Mouse (Mus musculus): ENCODE measurements around the gene Gm39653. TPM values are rescaled to one million over a fixed set of nuclear protein-coding genes. Genes with fewer than 3 reads are reported as not detected.
"Not testable (repeated sequence)": the region's sequence is repeated elsewhere in the genome, so short reads cannot be mapped to it uniquely, and the experiment has no call there.

Gm39653 gene
- polyA plus RNA-seq, 1 experiment from 2014 or later = not detected

DNA sequence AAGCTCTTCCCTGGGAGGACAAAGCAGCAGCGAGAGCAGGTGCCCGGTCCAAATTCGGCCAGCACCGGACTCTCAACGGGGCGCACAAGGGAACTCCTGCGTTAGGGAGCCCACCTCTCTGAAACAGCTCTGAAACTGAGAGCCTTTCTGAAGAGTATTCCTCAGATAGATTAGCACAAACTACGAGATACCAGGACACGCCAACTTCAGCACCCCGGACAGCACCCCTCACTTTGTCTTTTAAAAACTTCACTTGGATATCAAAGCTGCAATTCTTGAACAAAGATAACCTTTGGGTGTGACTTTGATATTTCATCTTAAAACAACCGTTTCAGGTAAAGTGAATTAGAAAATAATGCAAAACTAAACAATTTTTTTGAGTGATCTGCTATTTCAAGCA, 1.2 kb upstream of the Gm39653 start:
- in situ Hi-C loops (cut with MboI; ENCODE audit: low pct_unique_long_range_greater_than_20kb) = no loop called here
- ChIA-PET POLR2A (no interaction called here), CTCF (no interaction called here)
- ATAC-seq (no peak), DNase-seq (ENCODE audit: low read depth, low spot score) (no peak)
- H3K27me3 ChIP-seq = peaks cover 13% of the 10 kb centered on the region
- TF ChIP-seq CTCF (IDR thresholded peaks at IDR 0.05) = no peak

DNA sequence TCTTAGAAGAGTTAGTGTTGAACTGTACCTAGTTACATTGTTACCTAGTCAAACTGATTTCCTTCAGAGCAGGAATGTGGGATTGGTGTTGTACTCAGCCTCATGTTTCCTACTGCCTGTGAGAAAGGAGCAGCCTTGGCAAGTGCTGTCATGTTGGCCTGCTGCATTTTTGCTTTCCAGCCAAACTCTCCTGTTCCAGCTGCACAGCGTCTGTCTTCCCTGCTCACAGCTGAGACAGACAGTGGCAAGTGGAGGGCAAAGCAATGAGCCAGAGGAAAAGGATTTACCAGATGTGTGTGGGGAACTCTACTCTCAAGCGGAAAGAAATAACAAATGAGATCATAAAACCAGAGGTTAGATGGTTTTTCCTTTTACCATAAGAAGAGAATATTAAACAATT, 12.4 kb downstream of the Gm39653 start:
- POLR2A ChIA-PET = interaction anchor here (0.6 kb wide), 1 partner anchor 977 kb away, joined by 3 read pairs; no protein-coding TSS in a partner anchor
- peaks cover 17% of the 10 kb centered on the region for H3K27me3 ChIP-seq
- TF ChIP-seq CTCF (IDR thresholded peaks at IDR 0.05) = no peak
- CTCF ChIA-PET = no interaction called here
- no peak for DNase-seq (ENCODE audit: low read depth, low spot score)
- in situ Hi-C loops (cut with MboI; ENCODE audit: low pct_unique_long_range_greater_than_20kb) = no loop called here
- no peak for ATAC-seq

DNA sequence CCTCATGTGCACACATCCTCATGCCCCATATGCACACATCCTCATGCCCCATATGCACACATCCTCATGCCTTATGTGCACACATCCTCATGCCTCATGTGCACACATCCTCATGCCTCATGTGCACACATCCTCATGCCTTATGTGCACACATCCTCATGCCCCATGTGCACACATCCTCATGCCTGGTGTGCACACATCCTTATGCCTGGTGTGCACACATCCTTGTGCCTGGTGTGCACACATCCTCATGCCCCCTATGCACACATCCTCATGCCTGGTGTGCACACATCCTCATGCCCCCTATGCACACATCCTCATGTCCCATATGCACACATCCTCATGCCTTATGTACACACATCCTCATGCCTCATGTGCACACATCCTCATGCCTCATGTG, 14.6 kb downstream of the Gm39653 start:
- in situ Hi-C loops (cut with MboI; ENCODE audit: low pct_unique_long_range_greater_than_20kb); ATAC-seq; CTCF ChIA-PET; POLR2A ChIA-PET; DNase-seq (ENCODE audit: low read depth, low spot score): not testable (repeated sequence)
- peaks cover 20% of the 10 kb centered on the region for H3K27me3 ChIP-seq

DNA sequence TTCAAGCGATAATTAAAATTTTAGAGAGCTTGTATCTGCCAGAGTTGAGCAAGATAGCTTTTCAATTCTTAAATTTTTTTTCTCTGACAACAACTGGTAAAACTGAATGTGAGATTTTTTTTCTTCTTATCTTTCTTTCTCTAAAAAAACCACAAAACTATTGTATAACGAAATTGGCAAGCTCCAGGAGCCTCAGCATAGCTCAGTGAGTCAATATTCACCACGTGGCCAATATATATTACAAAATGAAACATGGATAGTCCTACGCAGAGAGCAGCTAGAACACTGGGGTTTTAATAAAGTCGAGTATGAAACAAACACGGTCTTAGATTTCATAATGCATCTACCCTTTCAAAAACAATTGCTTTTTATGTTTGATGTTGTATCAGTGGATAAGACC, 24.2 kb downstream of the Gm39653 start:
- no peak for TF ChIP-seq CTCF (IDR thresholded peaks at IDR 0.05)
- in situ Hi-C loops (cut with MboI; ENCODE audit: low pct_unique_long_range_greater_than_20kb) = no loop called here
- DNase-seq (ENCODE audit: low read depth, low spot score) (no peak), ATAC-seq (no peak)
- H3K27me3 ChIP-seq = peaks cover 36% of the 10 kb centered on the region
- ChIA-PET CTCF (interaction anchor here (1.1 to 1.5 kb wide), 2 partner anchors 16 to 17 kb away, joined by 5 read pairs; no protein-coding TSS in a partner anchor), POLR2A (no interaction called here)

DNA sequence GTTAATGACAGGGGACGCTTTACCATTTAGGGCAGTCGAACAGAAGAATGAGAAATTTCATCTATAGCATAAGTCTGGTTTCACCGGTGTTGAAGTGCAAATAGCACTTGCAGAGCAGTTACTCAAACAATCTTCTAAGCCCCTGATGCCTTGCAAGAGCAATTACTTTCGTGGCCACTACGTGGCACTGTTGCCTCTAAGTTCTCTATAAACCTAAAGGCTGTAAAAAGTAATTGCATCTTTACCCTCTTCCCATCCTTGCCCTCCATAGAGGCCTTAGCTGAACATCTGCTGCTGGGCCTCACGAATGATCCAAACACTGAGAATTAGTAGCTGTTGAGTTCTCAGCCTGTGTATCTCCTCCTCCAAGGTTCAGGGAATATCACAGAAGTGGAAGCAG, 42.2 kb downstream of the Gm39653 start:
- peak; percentile 81 for TF ChIP-seq CTCF (IDR thresholded peaks at IDR 0.05)
- CTCF ChIA-PET = no interaction called here
- ATAC-seq (no peak), DNase-seq (ENCODE audit: low read depth, low spot score) (peak; percentile 12)
- H3K27me3 ChIP-seq = peaks cover 28% of the 10 kb centered on the region
- in situ Hi-C loops (cut with MboI; ENCODE audit: low pct_unique_long_range_greater_than_20kb) = loop anchor here (5.0 to 25.0 kb wide), 2 partner anchors 1049 to 1354 kb away; no protein-coding TSS in a partner anchor
- POLR2A ChIA-PET = no interaction called here

DNA sequence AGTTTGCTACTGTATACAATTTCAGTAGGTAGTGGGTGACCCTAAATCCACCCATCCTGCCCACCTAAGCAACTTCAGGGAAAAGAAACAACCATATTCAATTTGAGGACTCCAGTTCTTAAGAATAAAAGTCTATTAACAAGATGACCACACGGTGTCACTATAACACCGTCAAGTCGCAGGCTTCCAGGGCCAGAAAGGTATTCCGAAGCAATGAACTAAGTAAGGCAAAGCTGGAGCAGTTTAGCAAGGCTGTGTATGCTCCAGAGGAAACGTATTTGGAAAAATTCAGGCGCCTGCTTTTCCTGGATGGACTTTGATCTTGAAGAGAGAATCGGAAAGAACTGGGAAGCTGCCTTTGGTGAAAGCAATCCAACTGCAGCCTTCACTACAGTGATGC, 43.8 kb downstream of the Gm39653 start:
- in situ Hi-C loops (cut with MboI; ENCODE audit: low pct_unique_long_range_greater_than_20kb) = loop anchor here (5.0 to 25.0 kb wide), 2 partner anchors 1048 to 1353 kb away; no protein-coding TSS in a partner anchor
- peak; percentile 57 for TF ChIP-seq CTCF (IDR thresholded peaks at IDR 0.05)
- ATAC-seq (peak; percentile 51), DNase-seq (ENCODE audit: low read depth, low spot score) (peak; percentile 7)
- POLR2A ChIA-PET = no interaction called here
- H3K27me3 ChIP-seq = peaks cover 21% of the 10 kb centered on the region
- CTCF ChIA-PET = interaction anchor here (1.6 to 2.9 kb wide), 2 partner anchors 11 to 789 kb away, joined by 4 to 12 read pairs; no protein-coding TSS in a partner anchor

DNA sequence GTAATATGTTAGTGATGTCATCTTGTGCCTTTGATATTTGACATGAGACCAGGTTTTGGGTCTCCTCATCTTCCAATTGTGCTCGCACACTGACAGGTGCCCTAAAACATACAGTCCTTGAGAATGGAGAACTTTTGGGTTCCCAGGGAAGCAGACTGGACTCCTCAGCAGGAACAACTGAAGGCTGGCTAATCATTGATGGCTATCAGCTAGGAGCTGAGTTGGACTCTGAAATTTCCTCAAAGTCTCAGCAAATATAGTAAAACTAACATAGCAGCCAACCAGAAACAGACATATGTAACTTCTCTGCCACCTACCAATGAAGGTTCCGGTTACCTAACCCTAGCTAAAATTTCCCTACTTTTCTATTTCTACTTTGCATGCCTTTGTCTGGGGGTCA, 50.3 kb downstream of the Gm39653 start:
- CTCF ChIA-PET = no interaction called here
- in situ Hi-C loops (cut with MboI; ENCODE audit: low pct_unique_long_range_greater_than_20kb) = loop anchor here (5.0 to 25.0 kb wide), 4 partner anchors 96 to 1346 kb away; no protein-coding TSS in a partner anchor
- DNase-seq (ENCODE audit: low read depth, low spot score) = no peak
- POLR2A ChIA-PET = no interaction called here
- ATAC-seq = no peak
- TF ChIP-seq CTCF (IDR thresholded peaks at IDR 0.05) = no peak
- peaks cover 15% of the 10 kb centered on the region for H3K27me3 ChIP-seq

DNA sequence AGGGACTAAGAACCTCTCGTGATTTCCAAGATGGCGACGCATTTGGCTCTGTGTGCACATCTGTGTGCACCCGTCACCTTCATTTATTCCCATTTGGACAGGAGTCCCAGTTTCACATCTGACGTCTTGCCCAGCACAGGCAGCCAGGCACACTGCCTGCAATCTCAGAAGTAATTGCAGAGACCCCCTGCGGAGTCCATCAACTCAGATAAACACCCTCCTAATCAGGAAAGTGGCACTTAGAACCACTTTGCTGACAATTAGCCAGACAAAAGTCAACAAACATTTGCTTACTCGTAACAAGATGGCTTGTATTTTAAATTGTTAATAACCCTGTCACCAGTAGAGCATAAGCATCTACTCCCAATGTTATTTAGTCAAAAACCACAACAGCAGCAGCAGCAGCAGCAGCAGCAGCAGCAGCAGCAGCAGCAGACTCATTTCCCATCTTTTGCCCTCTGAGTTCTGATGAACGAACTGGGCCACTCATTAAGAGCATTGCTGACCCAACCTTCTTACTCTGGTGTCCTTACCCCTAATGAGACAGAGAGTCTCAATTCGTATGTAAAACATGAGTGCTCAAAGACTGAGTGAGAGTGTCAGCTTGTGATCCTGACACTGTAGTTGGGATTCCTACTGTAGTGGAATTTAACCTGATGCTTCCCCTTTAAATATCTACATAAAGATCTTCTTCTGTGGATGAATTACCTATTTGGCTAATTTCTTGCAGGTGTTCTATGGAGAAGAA, 51.6 kb downstream of the Gm39653 start:
- DNase-seq (ENCODE audit: low read depth, low spot score) (no peak), ATAC-seq (no peak)
- peaks cover 17% of the 10 kb centered on the region for H3K27me3 ChIP-seq
- in situ Hi-C loops (cut with MboI; ENCODE audit: low pct_unique_long_range_greater_than_20kb) = loop anchor here (5.0 to 25.0 kb wide), 4 partner anchors 95 to 1345 kb away; no protein-coding TSS in a partner anchor
- ChIA-PET CTCF (interaction anchor here (1.0 kb wide), 1 partner anchor 779 kb away, joined by 3 read pairs; no protein-coding TSS in a partner anchor), POLR2A (no interaction called here)
- no peak for TF ChIP-seq CTCF (IDR thresholded peaks at IDR 0.05)

DNA sequence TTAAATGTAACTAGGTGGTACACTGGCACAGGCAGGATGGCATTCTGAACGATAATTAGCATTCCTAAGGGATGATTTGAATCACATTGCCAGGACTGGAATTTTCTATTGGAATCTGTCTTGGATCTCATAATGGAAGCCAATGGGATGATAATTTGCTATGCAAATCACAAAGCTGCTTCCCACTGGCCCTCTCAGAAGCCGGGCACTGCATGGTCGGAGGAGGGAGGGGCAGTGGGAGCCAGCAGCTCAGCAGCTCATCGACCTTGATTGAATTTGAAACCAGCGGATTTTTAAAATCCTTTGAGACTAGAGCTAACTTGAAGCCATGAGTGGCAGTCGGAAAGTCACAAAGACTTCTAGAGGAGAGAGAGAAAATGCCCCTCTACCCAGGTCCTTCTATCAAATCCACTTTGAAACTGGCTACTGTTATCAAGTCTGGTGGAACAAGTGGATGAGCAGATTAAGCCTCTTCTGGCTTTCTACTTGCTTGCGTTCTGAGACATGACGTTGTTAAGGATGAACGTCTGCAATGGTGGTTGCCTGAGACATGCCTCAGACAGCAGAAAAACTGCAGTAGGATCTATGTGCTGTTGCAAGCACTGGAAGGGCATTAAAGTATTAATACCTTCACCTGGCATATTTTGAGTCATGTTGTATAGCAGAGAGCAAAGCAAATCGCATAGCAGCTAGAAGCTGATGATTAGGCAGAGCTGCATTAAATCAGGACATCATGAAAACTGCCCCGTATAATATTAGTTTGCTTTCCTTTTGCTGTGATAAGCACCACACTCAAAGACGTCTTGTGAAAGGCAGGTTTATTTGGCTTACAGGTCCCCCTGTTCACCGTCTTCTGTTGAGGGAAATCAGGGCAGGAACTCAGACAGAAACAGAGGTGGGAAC, 52.4 kb downstream of the Gm39653 start:
- DNase-seq (ENCODE audit: low read depth, low spot score) = no peak
- ATAC-seq = no peak
- CTCF ChIA-PET = interaction anchor here (0.6 to 1.9 kb wide), 5 partner anchors 9 to 780 kb away, joined by 3 to 9 read pairs (median 4); no protein-coding TSS in a partner anchor
- peaks cover 14% of the 10 kb centered on the region for H3K27me3 ChIP-seq
- TF ChIP-seq CTCF (IDR thresholded peaks at IDR 0.05) = no peak
- in situ Hi-C loops (cut with MboI; ENCODE audit: low pct_unique_long_range_greater_than_20kb) = loop anchor here (5.0 to 25.0 kb wide), 4 partner anchors 94 to 1344 kb away; no protein-coding TSS in a partner anchor
- POLR2A ChIA-PET = no interaction called here

DNA sequence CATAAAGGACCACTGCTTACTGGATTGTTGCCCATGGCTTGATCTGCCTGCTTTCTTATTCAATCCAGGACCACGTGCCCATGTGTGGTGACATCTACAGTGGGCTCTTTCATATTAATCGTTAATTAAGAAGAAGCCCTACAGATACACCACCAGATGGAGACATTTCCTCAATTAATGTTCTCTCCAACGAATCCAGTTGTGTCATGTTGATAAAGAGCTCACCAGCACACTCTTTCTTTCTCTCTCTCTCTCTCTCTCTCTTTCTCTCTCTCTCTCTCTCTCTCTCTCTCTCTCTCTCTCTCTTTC, 53.0 kb downstream of the Gm39653 start:
- in situ Hi-C loops (cut with MboI; ENCODE audit: low pct_unique_long_range_greater_than_20kb) = loop anchor here (5.0 to 25.0 kb wide), 4 partner anchors 93 to 1343 kb away; no protein-coding TSS in a partner anchor
- ChIA-PET POLR2A (no interaction called here), CTCF (interaction anchor here (0.6 to 1.9 kb wide), 7 partner anchors 9 to 781 kb away, joined by 3 to 9 read pairs (median 4); no protein-coding TSS in a partner anchor)
- DNase-seq (ENCODE audit: low read depth, low spot score) (peak; percentile 6), ATAC-seq (peak; percentile 79)
- TF ChIP-seq CTCF (IDR thresholded peaks at IDR 0.05) = peak; percentile 60
- H3K27me3 ChIP-seq = peaks cover 14% of the 10 kb centered on the region

Other genes starting within 250 kb of the Gm39653 start
- not detected for gene Adam23, start 170.1 kb upstream of the Gm39653 start, polyA plus RNA-seq (2021)
- not detected for gene Dytn, start 71.0 kb downstream of the Gm39653 start, polyA plus RNA-seq (2021)
- 0.15 TPM for gene Mdh1b, start 114.3 kb downstream of the Gm39653 start, polyA plus RNA-seq (2021)
- 28.5 TPM for gene Fastkd2, start 114.6 kb downstream of the Gm39653 start, polyA plus RNA-seq (2021)
- 0.35 TPM for gene 4933402D24Rik, start 153.3 kb downstream of the Gm39653 start, polyA plus RNA-seq (2021)

All from Patski (cell line).